Mouse (Mus musculus) forebrain, embryonic 16.5 days (tissue): ENCODE data around the gene Chrna9. TPM values are rescaled to one million over a fixed set of nuclear protein-coding genes. Genes with fewer than 3 reads are reported as not detected.

Experiments
- ATAC-seq: fragments of 200-750 bp; cut with Nextera tagmentation; 2 replicates; pipeline ENCODE4 v1.8.0; 2017; ENCODE audit warnings: mild to moderate bottlenecking, moderate library complexity
- H3K27ac ChIP-seq: fragments of 300-500 bp; sonication (generic); 2 replicates; pipeline ENCODE4 v1.5.1; 2014; ENCODE audit warnings: low read length, control low read depth
- H3K27me3 ChIP-seq: fragments of 300-500 bp; sonication (generic); replicated peaks from 2 replicates; pipeline ENCODE4 v1.6.1; 2014; ENCODE audit warnings: low read length; ENCODE audit not compliant: control insufficient read depth, insufficient read depth
- H3K36me3 ChIP-seq: fragments of 300-500 bp; sonication (generic); 2 replicates; pipeline ENCODE4 v1.6.1; 2014; ENCODE audit not compliant: control insufficient read depth, insufficient read depth
- H3K4me1 ChIP-seq: fragments of 300-500 bp; sonication (generic); replicated peaks from 2 replicates; pipeline ENCODE4 v1.6.1; 2014; ENCODE audit warnings: low read length; ENCODE audit not compliant: control insufficient read depth, insufficient read depth
- H3K4me2 ChIP-seq: fragments of 300-500 bp; sonication (generic); 2 replicates; pipeline ENCODE4 v1.6.1; 2014; ENCODE audit warnings: mild to moderate bottlenecking, low read length, control low read depth
- H3K4me3 ChIP-seq: fragments of 300-500 bp; sonication (generic); replicated peaks from 2 replicates; pipeline ENCODE4 v1.5.1; 2014; ENCODE audit warnings: mild to moderate bottlenecking, low read length, control low read depth
- H3K9ac ChIP-seq: fragments of 300-500 bp; sonication (generic); replicated peaks from 2 replicates; pipeline ENCODE4 v1.6.1; 2014; ENCODE audit warnings: low read depth, low read length, control low read depth
- H3K9me3 ChIP-seq: fragments of 300-500 bp; sonication (generic); 2 replicates; pipeline ENCODE4 v1.6.1; 2016; ENCODE audit warnings: low read length; ENCODE audit not compliant: control insufficient read depth
- WGBS: fragments of 180-500 bp; shearing (Covaris S2); extraction: QIAGEN DNeasy Blood & Tissue Kit; methylation state at CpG from one replicate; pipeline ENCODE4 v1.1.7; 2014; 5-methylcytosine and 5-hydroxymethylcytosine counted together
- polyA plus RNA-seq: library from polyadenylated mRNA; unstranded; fragments of >200 nt; fragmentation: Nextera tagmentation; extraction: Ambion mirVana; gene quantifications from 2 replicates; pipeline ENCODE4 v1.2.1, GENCODE M21; 2015

Gene Chrna9
- polyA plus RNA-seq, 1 experiment from 2014 or later = not detected

GRCm38 (mm10) chr5:65929162-65929561 lies 5.6 kb upstream of the Chrna9 start:
- Histone ChIP-seq H3K4me2 (no peak overlapping the region), H3K4me1 (no peaks in the 10 kb centered on the region), H3K27ac (no peak overlapping the region), H3K9me3 (no peaks in the 10 kb centered on the region), H3K36me3 (no peaks in the 10 kb centered on the region), H3K27me3 (no peaks in the 10 kb centered on the region), H3K9ac (no peak overlapping the region), H3K4me3 (no peak overlapping the region)
- 88% methylated on average over 7 of the region's 7 CpGs for WGBS
- no peak for ATAC-seq

- 71% methylated on average over 4 of the region's 4 CpGs for WGBS
- no peaks in the 10 kb centered on the region for H3K9me3 ChIP-seq
- no peak overlapping the region for H3K4me3 ChIP-seq
- H3K9ac ChIP-seq = no peak overlapping the region
- H3K36me3 ChIP-seq = no peaks in the 10 kb centered on the region
- no peak overlapping the region for H3K4me2 ChIP-seq
- H3K27ac ChIP-seq = no peak overlapping the region
- no peaks in the 10 kb centered on the region for H3K27me3 ChIP-seq
- ATAC-seq = no peak
- no peaks in the 10 kb centered on the region for H3K4me1 ChIP-seq
These were observed 4.5 kb upstream of the Chrna9 start for GRCm38 (mm10) chr5:65930171-65930570.

GRCm38 (mm10) chr5:65933258-65933657 lies 1.5 kb upstream of the Chrna9 start:
- Histone ChIP-seq H3K4me1 (no peaks in the 10 kb centered on the region), H3K9ac (no peak overlapping the region), H3K4me3 (no peak overlapping the region), H3K9me3 (no peaks in the 10 kb centered on the region), H3K4me2 (no peak overlapping the region), H3K36me3 (no peaks in the 10 kb centered on the region), H3K27ac (no peak overlapping the region), H3K27me3 (no peaks in the 10 kb centered on the region)
- no peak for ATAC-seq
- WGBS = 87% methylated on average over 4 of the region's 4 CpGs

GRCm38 (mm10) chr5:65933764-65934163 lies 957 bp upstream of the Chrna9 start:
- no peaks in the 10 kb centered on the region for H3K36me3 ChIP-seq
- H3K4me3 ChIP-seq = no peak overlapping the region
- no peak overlapping the region for H3K9ac ChIP-seq
- no peak for ATAC-seq
- 95% methylated on average over 2 of the region's 2 CpGs for WGBS
- no peaks in the 10 kb centered on the region for H3K4me1 ChIP-seq
- H3K4me2 ChIP-seq = no peak overlapping the region
- H3K9me3 ChIP-seq = no peaks in the 10 kb centered on the region
- no peak overlapping the region for H3K27ac ChIP-seq
- H3K27me3 ChIP-seq = no peaks in the 10 kb centered on the region

GRCm38 (mm10) chr5:65937011-65937726 lies 2.4 kb downstream of the Chrna9 start:
- 79% methylated on average over 11 of the region's 11 CpGs for WGBS
- no peak overlapping the region for H3K4me2 ChIP-seq
- ATAC-seq = no peak

DNA sequence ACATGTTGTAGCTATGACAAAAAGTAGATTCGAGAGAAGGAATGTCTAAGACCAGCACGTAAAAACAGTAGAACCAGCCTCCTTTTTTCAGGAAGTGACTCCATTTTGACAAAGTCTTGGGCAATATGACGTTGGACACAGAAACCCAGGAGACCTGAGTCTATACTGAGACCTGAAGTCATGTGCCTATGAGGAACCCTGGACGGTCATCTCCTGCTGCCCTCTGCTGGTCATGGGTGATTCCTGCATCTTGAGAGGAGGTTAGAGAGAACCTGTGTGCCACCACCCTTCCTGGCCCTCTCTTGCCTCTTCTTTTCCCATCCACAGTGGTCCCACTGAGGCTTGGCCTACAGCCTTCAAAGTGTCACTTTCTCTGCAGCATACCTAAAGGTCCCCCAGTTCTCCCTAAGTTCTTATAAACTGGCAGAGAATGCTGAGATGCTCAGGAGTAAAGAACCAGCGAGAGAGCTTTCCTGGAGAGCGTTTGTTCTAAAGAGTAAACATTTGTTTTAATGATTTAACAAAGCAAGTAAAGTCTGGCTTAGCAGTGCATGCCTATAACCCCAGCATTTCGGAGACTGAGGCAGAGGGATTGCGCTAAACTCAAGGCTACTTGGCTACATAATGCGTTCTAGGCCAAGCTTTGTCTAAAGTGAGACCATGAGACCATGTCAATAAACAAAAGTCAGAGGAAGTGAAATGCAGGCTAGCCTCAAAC lies 3.4 kb downstream of the Chrna9 start:
- Histone ChIP-seq H3K36me3 (no peaks in the 10 kb centered on the region), H3K4me1 (no peaks in the 10 kb centered on the region), H3K4me2 (no peak overlapping the region), H3K4me3 (no peak overlapping the region), H3K27ac (no peak overlapping the region), H3K9ac (no peak overlapping the region), H3K27me3 (no peaks in the 10 kb centered on the region), H3K9me3 (no peaks in the 10 kb centered on the region)
- 57% methylated on average over 9 of the region's 9 CpGs for WGBS
- peak; percentile 85 for ATAC-seq

More at GRCm38 (mm10) chr5:65937011-65937726, 2.4 kb downstream of the Chrna9 start:
- H3K4me1 ChIP-seq = no peaks in the 10 kb centered on the region
- no peaks in the 10 kb centered on the region for H3K9me3 ChIP-seq
- H3K27me3 ChIP-seq = no peaks in the 10 kb centered on the region
- no peak overlapping the region for H3K4me3 ChIP-seq
- no peak overlapping the region for H3K27ac ChIP-seq
- no peaks in the 10 kb centered on the region for H3K36me3 ChIP-seq
- H3K9ac ChIP-seq = no peak overlapping the region

DNA sequence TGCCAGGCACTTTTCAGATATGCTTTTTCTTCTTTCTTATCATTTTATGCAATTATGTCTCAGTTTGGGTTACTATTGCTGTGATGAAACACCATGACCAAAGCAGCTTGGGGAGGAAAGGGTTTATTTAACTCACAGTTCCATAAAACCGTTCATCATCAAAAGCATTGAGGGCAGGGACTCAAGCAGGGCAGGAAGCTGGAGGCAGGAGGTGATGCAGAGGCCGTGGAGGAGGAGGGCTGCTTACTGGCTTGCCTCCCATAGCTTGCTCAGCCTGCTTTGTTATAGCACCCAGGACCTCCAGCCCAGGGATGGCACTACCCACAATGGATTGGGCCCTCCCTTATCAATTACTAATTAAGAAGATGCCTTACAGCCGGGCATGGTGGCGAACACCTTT lies 6.4 kb downstream of the Chrna9 start:
- Histone ChIP-seq H3K9me3 (no peaks in the 10 kb centered on the region), H3K4me3 (no peak overlapping the region), H3K4me2 (no peak overlapping the region), H3K36me3 (no peaks in the 10 kb centered on the region), H3K27ac (no peak overlapping the region), H3K4me1 (no peaks in the 10 kb centered on the region), H3K27me3 (no peaks in the 10 kb centered on the region), H3K9ac (no peak overlapping the region)
- 81% methylated on average over 4 of the region's 4 CpGs for WGBS
- ATAC-seq = no peak

DNA sequence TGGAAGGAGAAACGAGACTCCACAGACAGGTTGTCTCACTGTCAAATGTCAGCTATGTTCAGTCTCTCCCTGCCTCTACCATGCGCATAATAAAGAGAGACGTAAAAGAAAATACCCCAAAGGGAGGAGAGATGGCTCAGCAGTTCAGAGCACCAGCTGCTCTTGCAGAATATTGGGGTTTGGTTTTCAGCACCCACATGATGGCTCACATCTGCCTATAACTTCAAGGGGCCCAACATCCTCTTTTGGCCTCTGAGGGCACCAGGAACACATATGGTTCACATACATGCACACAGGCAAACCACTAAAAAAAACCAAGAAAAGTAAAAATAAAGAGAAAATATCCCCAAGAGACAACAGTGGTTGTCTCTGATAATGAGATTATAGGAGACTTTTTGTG lies 15.1 kb downstream of the Chrna9 start:
- peak overlapping the region; percentile 16; the same call in 1 of the 2 replicates for H3K27ac ChIP-seq
- H3K4me1 ChIP-seq = peaks cover 12% of the 10 kb centered on the region
- H3K36me3 ChIP-seq = no peaks in the 10 kb centered on the region
- H3K27me3 ChIP-seq = no peaks in the 10 kb centered on the region
- H3K4me3 ChIP-seq = no peak overlapping the region
- WGBS = 16% methylated on average over 3 of the region's 3 CpGs
- no peaks in the 10 kb centered on the region for H3K9me3 ChIP-seq
- no peak for ATAC-seq
- H3K4me2 ChIP-seq = no peak overlapping the region
- H3K9ac ChIP-seq = no peak overlapping the region

- Histone ChIP-seq H3K27ac (peak overlapping the region; percentile 73), H3K4me2 (peak overlapping the region; percentile 44), H3K36me3 (no peaks in the 10 kb centered on the region), H3K9me3 (no peaks in the 10 kb centered on the region), H3K4me3 (peak overlapping the region; percentile 0; the same call in 1 of the 2 replicates), H3K4me1 (peaks cover 17% of the 10 kb centered on the region), H3K9ac (peak overlapping the region; percentile 40), H3K27me3 (no peaks in the 10 kb centered on the region)
- peak; percentile 88 for ATAC-seq
- WGBS = 1% methylated on average over 6 of the region's 6 CpGs
These were observed 15.5 kb downstream of the Chrna9 start for GRCm38 (mm10) chr5:65950236-65950635.
